Mouse (Mus musculus) adrenal gland, postnatal 36 days (tissue): Measurements from ENCODE around the gene Atp6v1e2. TPM values are rescaled to one million over a fixed set of nuclear protein-coding genes. Genes with fewer than 3 reads are reported as not detected.

ENCODE experiments used
- DNase-seq, 2 experiments: peaks; one replicate each; pipeline ENCODE4 v3.0.0; 2021; ENCODE audit warnings: mixed read lengths in 1 of 2
- total RNA-seq, 2 experiments: library from RNA; stranded (reverse); gene quantifications; 2 replicates each; pipeline ENCODE4 v1.2.3; 2021

Atp6v1e2 gene
- total RNA-seq, 2 experiments from 2014 or later = not detected

DNA sequence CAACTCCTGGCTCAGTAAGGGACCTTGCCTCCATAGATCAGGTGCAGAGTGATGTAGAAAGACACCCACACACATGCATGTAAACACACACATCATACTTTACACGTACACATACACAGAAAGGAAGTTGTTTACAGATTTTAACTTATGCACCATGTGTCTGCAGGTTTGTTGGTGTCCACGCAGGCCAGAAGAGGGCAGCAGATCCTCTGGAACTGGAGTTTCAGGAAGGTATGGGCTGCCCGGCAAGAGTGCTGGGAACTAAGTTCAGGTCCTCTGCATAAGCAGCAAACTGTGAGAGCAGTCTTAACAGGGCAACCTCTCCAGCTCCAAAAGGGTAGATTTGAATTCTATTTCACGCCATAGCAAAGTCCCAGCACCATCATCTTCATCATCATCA lies 32.2 kb downstream of the Atp6v1e2 start:
- DNase-seq = no peak

DNA sequence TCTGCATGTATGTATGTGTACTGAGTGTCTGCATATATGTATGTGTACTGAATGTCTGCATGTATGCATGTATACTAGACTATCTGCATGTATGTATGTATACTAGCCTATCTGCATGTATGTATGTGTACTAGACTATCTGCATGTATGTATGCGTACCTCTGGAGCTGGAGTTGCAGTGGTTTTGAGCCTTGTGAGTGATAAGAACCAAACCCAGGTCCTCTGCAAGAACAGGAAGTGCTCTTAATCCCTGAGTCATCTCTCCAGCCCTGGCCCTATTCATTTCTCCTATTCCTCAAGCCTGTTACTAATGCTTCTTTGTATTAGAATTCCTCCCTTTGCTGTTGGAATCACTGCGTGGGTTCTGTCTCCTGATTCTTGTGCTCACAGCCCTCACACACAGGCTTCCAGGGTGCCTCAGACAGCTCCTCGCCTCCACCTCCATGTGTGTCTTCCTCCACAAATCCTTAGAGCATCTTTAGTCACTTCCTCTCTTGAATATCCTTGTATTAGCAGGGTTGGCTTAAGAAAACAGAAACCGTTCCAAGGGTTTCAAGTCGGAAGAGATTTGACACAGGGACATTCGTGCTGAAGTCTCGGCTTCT lies 34.6 kb downstream of the Atp6v1e2 start:
- DNase-seq = no peak

DNA sequence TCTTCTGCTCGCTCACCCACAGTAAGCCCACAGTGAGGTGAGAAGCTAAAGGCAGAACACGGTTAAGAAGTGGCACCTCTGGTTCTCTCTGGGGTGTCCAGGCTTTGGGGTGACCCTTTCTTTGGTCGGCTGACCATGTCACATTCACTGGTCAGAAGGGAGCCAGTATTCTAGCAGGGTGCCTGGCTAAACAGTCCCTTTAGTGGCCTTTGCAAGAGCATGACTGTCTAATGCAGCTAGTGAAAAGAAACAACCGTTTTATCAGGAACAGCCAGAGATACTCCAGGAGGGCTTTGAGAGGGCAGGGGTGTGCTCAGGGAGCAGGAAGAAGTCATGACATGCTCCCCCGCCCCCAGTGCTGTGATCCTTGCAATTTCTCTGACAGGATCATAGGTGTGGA lies 36.4 kb downstream of the Atp6v1e2 start:
- DNase-seq = no peak

DNA sequence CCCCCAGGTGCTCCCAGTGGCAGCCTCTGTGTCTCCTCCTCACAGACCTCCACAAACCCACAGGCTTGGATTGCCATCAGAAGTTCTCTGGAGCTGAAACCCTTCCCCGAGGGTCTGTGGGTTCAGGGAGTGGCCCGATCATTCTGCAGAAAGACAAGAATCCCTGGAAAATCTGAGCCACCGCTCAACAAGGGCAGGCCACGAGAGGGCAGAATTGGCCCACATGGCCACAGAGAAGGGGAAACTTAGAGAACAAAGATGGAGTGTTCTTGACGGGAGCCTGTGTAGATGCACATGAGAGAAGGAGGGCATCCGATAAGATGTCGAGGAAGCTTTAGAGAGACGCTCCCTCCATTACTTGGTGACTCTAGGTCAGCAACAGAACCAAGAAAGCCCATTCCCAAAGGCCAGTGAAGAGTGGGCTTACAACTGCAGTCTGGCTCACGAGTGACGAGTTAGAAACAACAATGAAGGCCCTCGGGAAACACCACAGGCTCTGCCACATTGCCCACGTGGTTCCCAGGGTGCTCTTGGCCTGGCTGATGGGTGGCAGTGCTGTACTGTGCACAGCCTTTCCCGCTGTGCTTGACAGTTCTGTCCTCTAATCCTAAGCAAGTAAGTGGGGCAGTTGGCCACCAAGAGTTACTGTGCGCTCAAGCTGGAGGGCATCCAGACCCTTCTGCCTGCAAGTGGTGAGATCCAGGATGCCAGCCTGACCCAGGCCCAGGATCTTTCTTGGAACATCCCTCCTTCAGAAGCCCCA lies 37.8 kb downstream of the Atp6v1e2 start:
- DNase-seq = no peak

DNA sequence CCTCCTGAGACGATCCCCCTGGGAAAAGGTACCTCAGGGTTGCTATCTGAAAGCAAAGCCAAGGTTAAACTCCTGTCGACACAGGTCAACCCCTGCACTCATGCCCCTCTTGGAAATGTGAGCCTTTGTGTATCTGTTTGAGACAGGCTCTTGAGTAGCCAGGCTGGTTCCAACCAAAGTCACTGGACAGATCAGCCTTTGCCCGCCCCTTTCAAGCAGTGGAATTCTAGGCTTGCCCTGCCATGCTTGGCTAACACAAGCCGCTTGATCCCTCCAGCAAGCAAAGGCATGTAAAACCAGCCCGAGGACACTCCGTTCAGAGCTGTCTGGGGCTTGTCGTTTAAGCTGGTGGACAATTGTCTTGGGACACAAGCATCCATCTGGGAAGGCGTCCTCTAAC lies 39.4 kb downstream of the Atp6v1e2 start:
- DNase-seq = no peak

DNA sequence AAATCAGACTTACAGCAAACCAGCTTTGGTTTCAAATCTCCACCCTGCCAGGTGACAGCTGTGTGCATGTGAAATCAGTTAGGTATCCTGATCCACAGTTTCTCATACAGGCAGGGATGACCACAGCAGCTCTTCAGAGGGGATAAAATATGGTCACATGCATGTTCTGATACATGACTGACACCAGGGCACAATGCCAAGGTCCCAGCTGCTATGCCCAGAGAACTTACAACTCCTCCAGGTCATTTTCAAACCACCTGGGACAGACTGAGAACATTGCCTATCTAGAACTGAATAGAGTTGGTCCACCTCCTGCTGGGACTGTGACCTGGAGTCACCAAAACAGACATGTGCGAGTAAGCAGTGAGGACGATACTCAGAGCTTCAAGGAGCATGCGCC lies 40.6 kb downstream of the Atp6v1e2 start:
- no peak for DNase-seq

DNA sequence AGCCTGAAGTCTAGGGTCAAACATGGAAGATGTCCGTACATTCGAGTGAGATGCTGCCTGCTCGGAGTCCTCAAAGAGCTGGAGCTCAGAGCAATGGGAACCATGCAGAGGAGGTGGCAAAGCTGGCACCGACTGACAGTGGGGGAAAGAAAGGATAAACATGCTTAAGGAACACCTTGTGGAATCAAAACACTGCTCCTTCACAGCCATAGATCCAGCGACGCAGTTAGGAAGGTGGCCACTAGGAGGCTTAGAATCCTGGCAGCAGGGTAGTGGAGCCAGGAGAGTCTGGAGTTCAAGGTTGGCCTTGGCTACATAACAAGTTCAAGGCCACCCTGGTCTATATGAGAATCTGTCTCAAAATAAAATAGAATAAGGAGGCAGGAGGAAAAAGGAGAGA lies 41.1 kb downstream of the Atp6v1e2 start:
- DNase-seq = no peak

DNA sequence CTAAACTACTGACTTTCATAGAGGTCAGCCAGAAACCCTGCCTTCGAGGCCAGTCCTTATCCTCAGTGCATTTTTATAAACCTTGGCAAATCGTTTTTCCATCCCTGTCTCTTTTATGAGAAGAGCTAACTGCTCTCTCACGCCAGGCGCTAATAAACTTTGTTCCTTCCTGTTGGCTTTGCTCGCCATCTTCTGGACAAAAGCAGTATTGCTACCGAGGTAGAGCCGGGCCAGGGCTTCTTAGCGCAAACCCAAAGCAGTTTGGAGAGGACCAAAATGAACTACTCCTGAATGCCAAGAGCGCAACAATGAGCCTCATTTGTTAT lies 41.6 kb downstream of the Atp6v1e2 start:
- peak; percentile 79 to 85 for DNase-seq

DNA sequence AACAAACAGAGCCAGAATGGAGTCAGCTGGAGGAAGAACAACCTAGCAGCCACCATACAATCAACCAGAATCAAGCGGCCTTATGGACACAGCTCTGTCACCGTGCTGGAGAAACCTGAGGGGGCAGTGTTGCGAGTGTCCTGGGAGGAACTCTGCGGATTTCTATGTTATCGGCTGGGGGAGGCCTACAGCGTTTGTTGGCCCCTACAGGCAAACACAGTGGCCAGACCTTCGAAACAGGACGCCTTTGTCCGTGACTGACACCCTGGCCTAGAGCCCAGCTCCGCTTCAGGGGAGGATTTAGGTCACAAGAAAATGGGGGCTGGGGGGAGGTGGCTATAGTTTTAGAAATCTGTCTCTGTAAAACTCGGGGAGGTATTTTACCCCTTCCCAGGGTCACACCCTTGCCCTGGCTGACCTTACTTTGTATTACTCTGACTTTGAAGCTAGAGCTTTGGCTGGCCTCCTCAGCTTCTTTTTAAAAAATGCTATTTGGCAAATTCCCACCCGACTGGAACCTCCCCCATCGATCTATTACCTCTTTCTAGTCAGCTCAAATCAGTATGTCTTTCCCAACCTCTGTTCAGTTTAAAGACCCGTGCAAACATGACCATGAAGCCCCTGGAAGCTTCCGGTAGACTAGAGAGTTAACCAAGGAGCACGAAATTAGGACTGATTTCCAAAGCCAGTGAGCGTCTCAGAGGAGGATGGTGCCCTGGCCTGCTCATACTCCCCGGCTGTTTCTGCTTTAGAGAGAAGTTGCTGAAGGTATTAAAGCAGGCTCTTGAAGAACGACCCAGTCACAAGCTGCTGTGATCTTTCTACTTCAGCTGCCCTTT lies 42.2 kb downstream of the Atp6v1e2 start:
- DNase-seq = peak; percentile 49 to 64

DNA sequence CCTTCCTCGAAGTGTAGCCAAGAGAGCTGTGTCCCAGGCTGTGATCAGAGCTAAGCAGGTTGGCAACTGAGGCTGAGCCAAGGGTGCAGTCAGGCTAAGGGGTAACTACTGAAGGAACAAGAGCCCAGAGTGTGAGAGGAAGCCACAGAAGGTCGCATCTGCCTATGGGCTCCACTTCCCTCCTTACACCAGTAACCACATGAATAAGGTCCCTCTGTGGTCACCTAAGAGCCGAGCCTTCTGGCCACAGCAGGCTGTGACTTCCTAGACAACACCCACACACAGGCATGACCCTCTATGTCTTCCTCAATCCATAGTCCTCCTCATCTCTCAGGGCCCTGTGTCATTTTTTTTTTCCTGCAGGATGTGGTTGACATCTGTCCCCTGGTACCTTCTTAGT lies 43.5 kb downstream of the Atp6v1e2 start:
- no peak for DNase-seq

DNA sequence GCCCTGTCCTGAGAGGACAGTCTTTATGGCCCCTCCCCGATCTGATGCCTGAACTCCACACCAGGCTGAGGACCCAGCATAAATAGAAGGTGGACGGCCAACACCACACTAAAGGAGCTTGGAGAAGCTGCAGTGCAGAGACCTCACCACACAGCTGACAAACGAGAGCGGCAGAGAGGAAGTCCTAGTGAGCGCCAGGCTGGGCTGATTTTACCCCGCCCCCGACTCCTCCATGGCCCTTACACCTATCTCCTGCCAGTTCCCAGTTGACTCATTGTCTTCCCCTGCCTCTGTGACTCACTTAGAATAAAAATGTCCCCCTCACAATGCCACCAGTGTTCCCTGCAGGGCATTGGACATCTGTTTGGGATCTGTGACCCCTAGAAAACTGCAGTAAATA lies 44.1 kb downstream of the Atp6v1e2 start:
- DNase-seq = peak; percentile 64 to 73

DNA sequence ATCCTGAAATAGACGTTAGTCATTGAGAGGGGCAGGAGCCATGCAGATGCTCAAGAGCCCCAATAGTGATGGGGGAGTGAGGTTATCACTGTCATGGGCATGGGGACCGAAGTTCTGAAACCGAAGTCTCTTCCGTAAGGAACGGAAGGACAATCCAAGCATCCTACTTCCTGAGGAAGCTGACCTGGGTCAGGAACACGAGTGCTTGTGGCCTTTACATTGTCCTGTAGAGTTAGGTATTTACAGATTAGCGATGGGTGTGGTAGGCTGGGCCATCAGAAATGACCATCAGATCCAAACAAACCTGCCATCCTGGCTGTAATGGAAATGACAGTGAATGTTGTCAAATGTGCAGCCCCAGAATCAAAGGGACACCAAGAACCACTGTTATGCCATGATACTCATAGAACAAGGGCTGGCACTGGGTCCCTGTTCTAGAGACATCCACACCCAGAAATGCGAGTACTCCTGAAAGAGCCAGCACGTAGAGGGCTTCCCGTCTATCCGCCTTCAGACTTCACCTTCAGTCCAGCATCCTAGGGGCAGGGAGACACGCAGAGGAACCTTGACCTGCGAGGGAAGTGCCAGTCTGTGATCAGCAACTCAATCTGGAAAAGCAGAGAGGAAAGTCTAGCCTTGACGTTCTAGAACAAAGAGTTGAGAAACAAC lies 45.2 kb downstream of the Atp6v1e2 start:
- DNase-seq = no peak

DNA sequence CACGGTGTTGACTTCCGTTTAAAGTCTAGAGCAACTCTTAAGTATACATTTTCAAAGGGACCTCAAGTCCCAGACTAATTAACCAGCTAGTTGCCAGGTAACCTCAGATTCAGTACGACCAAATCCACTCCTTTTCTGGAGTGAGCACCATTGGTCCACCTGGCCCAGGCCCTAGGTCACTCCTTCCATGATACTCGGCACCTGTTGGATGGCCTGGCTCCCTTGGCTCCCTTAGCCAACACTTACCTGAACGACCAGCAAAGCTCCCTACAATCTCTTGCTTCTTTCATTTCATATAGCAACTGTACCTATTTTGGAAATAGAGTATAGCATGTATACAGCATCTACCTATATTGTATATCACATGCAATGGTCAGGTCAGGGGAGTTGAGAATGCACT lies 47.1 kb downstream of the Atp6v1e2 start:
- DNase-seq = no peak

DNA sequence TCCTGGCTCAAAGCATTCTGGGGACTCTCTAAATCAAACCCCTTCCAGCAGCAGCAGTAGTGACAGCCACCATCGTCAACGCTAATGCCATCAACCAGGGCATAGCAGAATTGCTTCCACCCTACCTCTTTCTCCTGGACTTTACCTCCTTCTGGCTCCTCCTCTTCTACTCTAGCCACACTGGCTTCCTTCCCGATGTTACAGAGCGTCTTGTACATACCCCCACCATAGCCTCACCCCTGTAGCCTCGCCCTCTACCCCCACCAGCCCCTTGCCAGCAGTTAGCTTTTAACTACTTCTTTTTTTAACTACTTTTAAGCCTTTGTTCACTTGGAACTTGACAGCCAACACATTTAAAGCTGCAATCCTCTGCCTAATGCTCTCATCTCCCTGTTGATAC lies 47.9 kb downstream of the Atp6v1e2 start:
- DNase-seq = no peak

DNA sequence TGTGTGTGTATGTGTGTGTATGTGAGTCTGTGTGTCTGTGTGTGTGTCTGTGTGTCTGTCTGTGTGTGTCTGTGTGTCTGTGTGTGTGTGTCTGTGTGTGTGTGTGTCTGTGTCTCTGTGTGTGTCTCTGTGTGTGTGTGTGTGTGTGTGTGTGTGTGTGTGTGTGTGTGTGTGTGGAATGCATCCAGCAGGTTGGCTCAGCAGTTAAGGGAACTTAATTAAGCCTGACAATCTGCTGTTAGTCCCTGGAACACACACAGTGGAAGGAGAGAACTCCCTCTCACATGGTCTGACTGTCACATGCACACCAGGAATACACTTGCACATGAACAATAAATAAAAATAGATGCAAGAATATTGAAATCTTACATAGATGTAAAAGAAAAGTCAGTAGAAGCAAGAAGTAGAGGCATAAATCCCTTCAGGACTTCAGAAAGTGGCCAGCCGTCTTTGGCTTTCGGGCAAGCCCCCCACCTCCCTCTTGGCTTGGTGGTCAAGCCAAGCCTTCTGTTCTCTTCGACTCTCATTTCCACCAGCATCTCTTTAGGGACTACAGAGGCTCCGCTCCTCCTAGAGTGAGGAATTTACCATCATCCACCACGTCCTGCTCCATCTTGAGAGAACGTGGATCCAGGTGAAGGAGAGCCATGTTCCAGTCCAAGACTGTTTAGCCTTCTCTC lies 50.1 kb downstream of the Atp6v1e2 start:
- no peak for DNase-seq

DNA sequence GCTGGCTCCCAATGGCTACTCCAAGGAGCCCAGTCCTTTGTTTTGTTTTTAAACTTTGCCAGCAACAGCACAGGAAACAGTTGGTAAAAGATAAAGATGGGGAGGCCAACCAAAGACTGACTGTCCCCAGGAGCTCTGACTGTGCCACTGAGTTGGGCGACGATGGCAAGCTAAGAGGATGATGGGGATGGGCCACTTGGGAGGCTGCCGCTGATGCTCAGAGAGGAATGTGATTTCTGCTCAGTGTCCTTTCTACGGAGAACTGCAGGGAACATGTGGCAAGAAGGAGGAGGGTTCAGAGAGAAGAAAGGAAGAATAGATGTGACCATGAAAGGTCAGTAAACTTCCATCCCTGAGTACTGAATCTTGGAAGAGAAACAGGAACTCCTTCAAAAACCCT lies 52.5 kb downstream of the Atp6v1e2 start:
- no peak for DNase-seq

Other genes starting within 250 kb of the Atp6v1e2 start
- gene Epas1, start 194.2 kb downstream of the Atp6v1e2 start, total RNA-seq = 100 to 1,000 TPM; 165 to 202 TPM
- not detected for gene Tmem247, start 30.5 kb downstream of the Atp6v1e2 start, total RNA-seq
- 100 to 1,000 TPM in 1 of 2 experiments, 10 to 100 TPM in 1; 79.5 to 109 TPM for gene Rhoq, start 15.2 kb upstream of the Atp6v1e2 start, total RNA-seq
- gene Pigf, start 77.5 kb upstream of the Atp6v1e2 start, total RNA-seq = 10 to 100 TPM; 14.5 to 15.9 TPM
- 10 to 100 TPM; 64.3 to 69.0 TPM for gene Cript, start 77.7 kb upstream of the Atp6v1e2 start, total RNA-seq
- 10 to 100 TPM; 75.7 to 80.5 TPM for gene Socs5, start 159.8 kb upstream of the Atp6v1e2 start, total RNA-seq